Mouse (Mus musculus) cerebellum, adult 9-11 months (tissue): ENCODE results near the gene Ssr3.
A peak's percentile ranks its signal among the peaks of the same experiment; 100 is the strongest.
"Not testable (repeated sequence)": the region's sequence is repeated elsewhere in the genome, so short reads cannot be mapped to it uniquely, and the experiment has no call there.

Experiments
- DNase-seq: peaks from one replicate; pipeline ENCODE4 v3.0.0; 2022

Ssr3 gene

DNA sequence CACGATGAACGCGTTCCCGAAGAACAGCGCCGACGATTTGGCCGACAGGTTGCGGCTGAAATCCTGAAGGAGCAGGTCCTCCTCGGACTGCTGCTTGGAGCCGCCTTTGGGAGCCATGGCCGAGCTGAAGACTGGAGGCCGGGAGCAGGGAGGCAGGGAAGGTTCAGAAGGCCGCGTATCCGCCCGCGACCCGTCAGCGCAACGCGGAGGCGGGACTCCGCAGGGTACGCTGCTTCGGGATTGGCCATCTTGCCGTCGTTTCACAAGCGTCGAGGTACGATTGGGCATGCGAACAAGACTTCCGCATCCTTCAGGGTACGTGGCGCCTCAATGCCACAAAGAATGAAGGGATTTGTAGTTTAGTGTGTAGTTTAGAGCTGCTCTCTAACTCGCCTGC lies at the start of gene Ssr3:
Ssr3 (minus strand) TSS at position 203 of the 397 bp plus-strand sequence.
- DNase-seq, result peak; percentile 97

- DNase-seq, result peak; percentile 76
These were observed 49.2 kb upstream of the Ssr3 start for GRCm38 (mm10) chr3:65441586-65442111.

- no peak for DNase-seq
These were observed 46.2 kb upstream of the Ssr3 start for GRCm38 (mm10) chr3:65438511-65439228.

GRCm38 (mm10) chr3:65435812-65436211 lies 43.4 kb upstream of the Ssr3 start:
- no peak for DNase-seq

DNA sequence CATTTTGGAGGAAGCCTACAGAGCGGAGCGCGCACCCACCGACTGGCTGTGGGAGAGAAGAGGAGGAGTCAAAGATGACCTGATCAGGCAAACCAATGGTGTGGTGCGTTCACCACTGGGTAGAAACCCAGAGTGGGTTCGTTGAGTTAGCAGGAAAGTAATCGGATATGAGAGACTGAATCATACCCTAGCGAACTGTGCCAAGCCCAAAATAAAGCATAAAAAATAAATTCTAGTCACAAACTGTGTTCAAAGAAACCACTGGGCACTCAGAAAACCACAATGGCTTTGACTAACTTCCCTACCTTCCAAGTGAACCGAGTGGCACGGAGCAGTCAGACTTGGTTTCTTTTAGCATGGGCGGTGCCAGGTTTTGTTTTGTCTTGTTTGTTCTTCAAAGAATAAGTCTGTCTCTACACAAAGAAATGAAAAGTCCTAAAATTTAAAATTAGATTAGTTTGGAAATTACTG lies 42.7 kb upstream of the Ssr3 start:
- no peak for DNase-seq

GRCm38 (mm10) chr3:65432236-65432635 lies 39.8 kb upstream of the Ssr3 start:
- no peak for DNase-seq

DNA sequence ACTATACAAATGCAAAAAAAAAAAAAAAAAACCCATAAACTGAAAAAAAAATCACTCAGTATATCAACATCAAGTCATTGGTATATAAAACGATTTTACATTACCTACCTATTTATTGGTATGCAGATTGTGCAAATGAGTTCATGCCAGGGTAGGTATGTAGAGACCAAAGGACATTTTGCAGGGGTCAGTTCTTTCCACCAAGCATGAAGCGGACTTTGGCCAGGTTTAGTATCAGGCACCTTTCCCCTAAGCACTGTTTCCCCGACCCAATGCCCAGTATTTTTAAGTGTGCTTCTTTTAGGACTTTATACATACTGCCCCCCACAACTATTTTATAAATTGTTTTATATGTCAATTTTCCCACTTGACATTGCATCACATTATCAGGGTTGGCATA lies 27.3 kb upstream of the Ssr3 start:
- no peak for DNase-seq

- no peak for DNase-seq
These were observed 25.6 kb upstream of the Ssr3 start for GRCm38 (mm10) chr3:65417913-65418594.

- no peak for DNase-seq
These were observed 24.1 kb upstream of the Ssr3 start for GRCm38 (mm10) chr3:65416571-65416970.

- DNase-seq, result no peak
These were observed 15.5 kb upstream of the Ssr3 start for GRCm38 (mm10) chr3:65407891-65408290.

DNA sequence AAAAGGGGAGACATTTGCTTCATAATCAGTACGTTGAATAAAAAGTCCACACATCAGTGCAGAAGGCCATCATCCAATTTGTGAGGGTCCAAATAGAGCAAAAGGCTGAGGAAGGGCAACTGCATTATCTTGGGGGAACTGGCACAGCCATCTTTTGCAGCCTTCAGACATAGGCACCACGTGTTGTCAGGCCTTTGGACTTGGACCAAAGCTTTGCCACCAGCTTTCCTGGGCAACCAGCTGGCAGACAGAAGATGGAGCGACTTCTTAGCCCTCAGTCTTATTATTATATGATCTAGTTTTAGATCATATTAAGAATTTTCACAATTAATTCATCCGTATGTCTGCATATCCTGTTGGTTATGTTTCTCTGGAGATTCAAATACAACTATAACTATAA lies 13.4 kb upstream of the Ssr3 start:
- no peak for DNase-seq

GRCm38 (mm10) chr3:65397566-65397965 lies 5.1 kb upstream of the Ssr3 start:
- DNase-seq, result no peak

GRCm38 (mm10) chr3:65396835-65397504 lies 4.5 kb upstream of the Ssr3 start:
- DNase-seq, result no peak

GRCm38 (mm10) chr3:65395111-65395510 lies 2.7 kb upstream of the Ssr3 start:
- DNase-seq, result not testable (repeated sequence)

- DNase-seq, result no peak
These were observed 521 bp downstream of the Ssr3 start for GRCm38 (mm10) chr3:65391784-65392420.

DNA sequence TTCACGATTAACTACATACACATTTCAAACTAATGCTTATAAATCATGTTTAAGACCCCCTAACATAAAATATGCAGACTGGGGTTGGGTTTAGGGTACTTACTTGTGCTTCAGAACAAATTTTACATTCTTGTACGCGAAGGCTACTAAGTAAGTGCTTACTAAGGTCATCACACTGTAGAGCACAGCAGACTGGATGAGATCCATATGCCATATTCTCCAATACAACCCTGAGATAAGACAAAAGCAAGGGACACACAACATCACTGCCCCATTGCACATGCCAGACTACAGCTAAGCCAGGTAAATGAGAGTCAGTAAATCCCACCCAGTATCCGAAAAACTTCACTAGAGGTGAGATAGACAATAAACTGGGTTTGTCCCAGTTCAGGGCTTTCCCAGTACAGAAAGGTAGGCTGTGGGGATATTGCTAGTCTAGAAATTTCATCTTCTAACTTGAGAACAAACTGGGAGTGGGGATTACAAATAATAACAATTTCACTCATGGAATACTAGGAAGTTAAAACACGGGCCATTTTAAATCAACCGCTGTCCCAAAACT lies 1.1 kb downstream of the Ssr3 start:
- no peak for DNase-seq

- no peak for DNase-seq
These were observed 6.7 kb downstream of the Ssr3 start for GRCm38 (mm10) chr3:65385771-65386170.

GRCm38 (mm10) chr3:65384431-65384830 lies 8.0 kb downstream of the Ssr3 start:
- DNase-seq, result no peak

- DNase-seq, result no peak
These were observed 11.3 kb downstream of the Ssr3 start for GRCm38 (mm10) chr3:65381094-65381493.

- no peak for DNase-seq
These were observed 12.4 kb downstream of the Ssr3 start for GRCm38 (mm10) chr3:65379884-65380539.

DNA sequence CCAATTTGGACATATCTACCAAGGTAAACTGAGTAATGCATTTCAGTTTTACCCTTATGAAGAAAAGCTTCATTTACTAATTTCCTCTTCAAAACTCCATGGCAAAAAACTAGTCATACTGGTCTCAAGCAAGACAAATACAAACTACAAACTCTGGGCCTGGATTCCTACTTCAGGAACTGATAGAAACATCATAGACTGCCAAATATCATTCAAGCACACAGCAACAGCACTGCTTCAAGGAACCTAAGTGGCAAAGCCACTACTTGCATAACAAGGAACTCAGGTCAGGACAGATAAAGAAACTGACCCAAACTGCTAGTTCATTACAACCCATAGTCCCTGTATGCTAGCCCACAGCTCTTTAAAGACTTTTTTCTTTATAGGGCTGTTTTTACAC lies 13.7 kb downstream of the Ssr3 start:
- no peak for DNase-seq

- no peak for DNase-seq
These were observed 17.7 kb downstream of the Ssr3 start for GRCm38 (mm10) chr3:65374729-65375128.
